Comparison of ENCODE assay signal across 29 mouse cellular contexts in the genomic region with DNA sequence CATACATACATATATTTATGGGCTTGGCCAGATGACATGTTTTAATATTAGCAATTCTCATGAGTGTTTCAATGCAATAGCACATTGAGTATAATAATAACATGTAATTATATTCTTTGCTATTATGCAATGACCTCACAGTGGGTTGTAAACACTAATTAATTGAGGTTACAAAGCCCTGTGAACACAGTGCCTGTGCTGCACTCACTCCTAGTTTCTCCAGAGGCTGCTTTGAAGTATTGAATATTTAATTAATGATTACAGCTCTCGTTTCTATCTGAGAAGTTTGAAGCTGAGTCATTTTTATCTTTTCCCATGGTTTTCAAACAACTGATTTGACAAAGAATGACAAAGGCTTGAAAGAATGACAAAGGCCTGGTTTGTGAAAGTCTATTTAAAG. TPM values are rescaled to one million over a fixed set of nuclear protein-coding genes. Genes with fewer than 3 reads are reported as not detected.
A peak's percentile ranks its signal among the peaks of the same experiment; 100 is the strongest.
DNase-seq lines count a peak whose midpoint lies in the region; ATAC-seq and TF ChIP-seq lines count a peak whose summit lies in the region.
"Had no signal": no experiment of that assay in that cellular context is flagged by ENCODE, and none has a peak within 500 bp of the region (broad histone marks: within the 10 kb centered on the region; RNA-seq: fewer than 3 reads in every experiment).

No protein-coding gene starts in this region.

- no peaks in the 10 kb centered on the region for H3K9me3 ChIP-seq in forebrain, embryonic 11.5 days (ENCODE audit: control insufficient read depth, low read length)
- H3K9me3 ChIP-seq in forebrain, embryonic 10.5 days = no peaks in the 10 kb centered on the region
- no peaks in the 10 kb centered on the region for H3K9me3 ChIP-seq in midbrain, embryonic 14.5 days (ENCODE audit: control insufficient read depth, low read length)
- no peaks in the 10 kb centered on the region for H3K9me3 ChIP-seq in midbrain, embryonic 10.5 days (replicated peaks)
- no peaks in the 10 kb centered on the region for H3K9me3 ChIP-seq in forebrain, embryonic 16.5 days (ENCODE audit: control insufficient read depth, low read length)
- H3K9me3 ChIP-seq: G1E; heart, embryonic 10.5 days; heart, embryonic 15.5 days; intestine, embryonic 15.5 days had no signal

- H3K4me1 ChIP-seq in forebrain, embryonic 11.5 days (replicated peaks; ENCODE audit: control insufficient read depth, insufficient read depth, low read length) = peaks cover 3% of the 10 kb centered on the region; the same call in 1 of the 2 replicates
- H3K4me1 ChIP-seq in forebrain, embryonic 10.5 days = peaks cover 30% of the 10 kb centered on the region
- no peaks in the 10 kb centered on the region for H3K4me1 ChIP-seq in midbrain, embryonic 14.5 days (ENCODE audit: control insufficient read depth, insufficient read depth, low read length)
- H3K4me1 ChIP-seq in midbrain, embryonic 10.5 days = peaks cover 12% of the 10 kb centered on the region
- no peaks in the 10 kb centered on the region for H3K4me1 ChIP-seq in forebrain, embryonic 16.5 days (replicated peaks; ENCODE audit: control insufficient read depth, insufficient read depth, low read length)
- H3K4me1 ChIP-seq: heart, embryonic 10.5 days; heart, embryonic 15.5 days; intestine, embryonic 15.5 days had no signal

- no peak overlapping the region for H3K4me2 ChIP-seq in forebrain, embryonic 11.5 days (ENCODE audit: low read depth, low read length, severe bottlenecking)
- no peak overlapping the region for H3K4me2 ChIP-seq in midbrain, embryonic 14.5 days (ENCODE audit: low read length)
- no peak overlapping the region for H3K4me2 ChIP-seq in forebrain, embryonic 16.5 days (ENCODE audit: low read length)
- H3K4me2 ChIP-seq: heart, embryonic 15.5 days; intestine, embryonic 15.5 days; lung, embryonic 14.5 days had no signal

- DNase-seq in forebrain, embryonic 11.5 days (ENCODE audit: low spot score) = no peak
- DNase-seq in forebrain, embryonic 10.5 days (ENCODE audit: extremely low spot score, low spot score) = no peak
- DNase-seq in midbrain, embryonic 14.5 days = peak; percentile 26
- DNase-seq in midbrain, embryonic 10.5 days (ENCODE audit: low spot score) = no peak
- DNase-seq in brain, embryonic 14.5 days (ENCODE audit: low read depth) = peak; percentile 47
- DNase-seq in kidney, adult 9 months = no peak
- DNase-seq in cerebellum, adult 9-11 months = no peak
- DNase-seq: adrenal gland, postnatal 10 days; cerebellum, adult 11-12 months; cerebellum, postnatal 10 days; gastrocnemius, postnatal 25 days; heart, adult 11 months; kidney, adult 8-10 months; kidney, postnatal 10 days; layer of hippocampus, adult 9-11 months; liver; lung, embryonic 14.5 days; lung, postnatal 14 days; right cerebral cortex, postnatal 14 days; thymus, adult 2 months; thymus, postnatal 36 days had no signal

- H3K27ac ChIP-seq in forebrain, embryonic 11.5 days (ENCODE audit: low read depth, low read length) = no peak overlapping the region
- no peak overlapping the region for H3K27ac ChIP-seq in forebrain, embryonic 10.5 days
- H3K27ac ChIP-seq in midbrain, embryonic 14.5 days (replicated peaks; ENCODE audit: low read depth, low read length) = no peak overlapping the region
- H3K27ac ChIP-seq in midbrain, embryonic 10.5 days (replicated peaks) = no peak overlapping the region
- H3K27ac ChIP-seq in forebrain, embryonic 16.5 days (ENCODE audit: low read length) = no peak overlapping the region
- H3K27ac ChIP-seq: heart, embryonic 10.5 days; heart, embryonic 15.5 days; hindbrain, postnatal 0 days; intestine, embryonic 15.5 days; liver, embryonic 14.5 days had no signal

- TF ChIP-seq POLR2A in brain, embryonic 14.5 days (IDR thresholded peaks at IDR 0.05; ENCODE audit: borderline replicate concordance, extremely low read depth, insufficient read depth, insufficient read length, poor library complexity, severe bottlenecking) = no peak

- H3K27me3 ChIP-seq in forebrain, embryonic 11.5 days (ENCODE audit: control insufficient read depth, insufficient read depth, low read length) = no peaks in the 10 kb centered on the region
- H3K27me3 ChIP-seq in forebrain, embryonic 10.5 days (ENCODE audit: poor library complexity, severe bottlenecking) = no peaks in the 10 kb centered on the region
- H3K27me3 ChIP-seq in midbrain, embryonic 14.5 days (ENCODE audit: control insufficient read depth, insufficient read depth, low read length) = no peaks in the 10 kb centered on the region
- no peaks in the 10 kb centered on the region for H3K27me3 ChIP-seq in midbrain, embryonic 10.5 days (ENCODE audit: low read depth, poor library complexity, severe bottlenecking)
- H3K27me3 ChIP-seq in forebrain, embryonic 16.5 days (replicated peaks; ENCODE audit: control insufficient read depth, insufficient read depth, low read length) = no peaks in the 10 kb centered on the region
- H3K27me3 ChIP-seq: heart, embryonic 15.5 days; intestine, embryonic 15.5 days; Patski had no signal

- peak; percentile 76 for ATAC-seq in forebrain, embryonic 11.5 days (replicated peaks; ENCODE audit: low FRiP score)
- ATAC-seq in midbrain, embryonic 14.5 days (ENCODE audit: low FRiP score, low TSS enrichment) = no peak
- ATAC-seq in forebrain, embryonic 16.5 days = peak; percentile 52
- ATAC-seq: hindbrain, postnatal 0 days; intestine, embryonic 15.5 days; Patski had no signal

- 29% methylated on average over 1 of the region's 1 CpGs for WGBS in forebrain, embryonic 11.5 days
- WGBS in forebrain, embryonic 10.5 days = 39% methylated on average over 1 of the region's 1 CpGs
- WGBS in midbrain, embryonic 14.5 days = 42% methylated on average over 1 of the region's 1 CpGs
- WGBS in midbrain, embryonic 10.5 days = 60% methylated on average over 1 of the region's 1 CpGs
- WGBS in forebrain, embryonic 16.5 days = 5% methylated on average over 1 of the region's 1 CpGs

- no peak for TF ChIP-seq CTCF in brain, embryonic 14.5 days (IDR thresholded peaks at IDR 0.05; ENCODE audit: borderline replicate concordance, extremely low read depth, insufficient read depth, insufficient read length)

- H3K36me3 ChIP-seq in forebrain, embryonic 11.5 days (ENCODE audit: control insufficient read depth, insufficient read depth, low read length) = no peaks in the 10 kb centered on the region
- no peaks in the 10 kb centered on the region for H3K36me3 ChIP-seq in forebrain, embryonic 10.5 days (replicated peaks)
- H3K36me3 ChIP-seq in midbrain, embryonic 14.5 days (ENCODE audit: control insufficient read depth, insufficient read depth, low read length) = no peaks in the 10 kb centered on the region
- no peaks in the 10 kb centered on the region for H3K36me3 ChIP-seq in midbrain, embryonic 10.5 days
- H3K36me3 ChIP-seq in forebrain, embryonic 16.5 days (ENCODE audit: control insufficient read depth, insufficient read depth) = no peaks in the 10 kb centered on the region
- H3K36me3 ChIP-seq: G1E; heart, embryonic 10.5 days; heart, embryonic 15.5 days; intestine, embryonic 15.5 days had no signal

- H3K9ac ChIP-seq in forebrain, embryonic 11.5 days (ENCODE audit: low read length) = no peak overlapping the region
- H3K9ac ChIP-seq in midbrain, embryonic 14.5 days (replicated peaks; ENCODE audit: low read length) = no peak overlapping the region
- no peak overlapping the region for H3K9ac ChIP-seq in forebrain, embryonic 16.5 days (replicated peaks; ENCODE audit: low read depth, low read length)
- H3K9ac ChIP-seq: heart, embryonic 15.5 days; intestine, embryonic 15.5 days; liver, embryonic 14.5 days; lung, embryonic 14.5 days had no signal

- no peak overlapping the region for H3K4me3 ChIP-seq in forebrain, embryonic 11.5 days (ENCODE audit: low read depth, low read length)
- no peak overlapping the region for H3K4me3 ChIP-seq in forebrain, embryonic 10.5 days
- no peak overlapping the region for H3K4me3 ChIP-seq in midbrain, embryonic 14.5 days (replicated peaks; ENCODE audit: low read depth, low read length)
- no peak overlapping the region for H3K4me3 ChIP-seq in midbrain, embryonic 10.5 days
- H3K4me3 ChIP-seq in forebrain, embryonic 16.5 days (replicated peaks; ENCODE audit: low read length) = no peak overlapping the region
- H3K4me3 ChIP-seq: heart, embryonic 10.5 days; heart, embryonic 15.5 days; intestine, embryonic 15.5 days had no signal

RNA-seq across cellular contexts. Expression of a gene that starts 24.6 kb away (rescaled TPM):
- 19.8 and 20.6 TPM in 2 replicates for polyA plus RNA-seq in forebrain, embryonic 11.5 days (2014; fragmentation: Nextera tagmentation; extraction: Ambion mirVana)
- polyA plus RNA-seq in forebrain, embryonic 10.5 days (2016; fragmentation: Nextera tagmentation; extraction: Ambion mirVana) = 19.1 and 21.5 TPM in 2 replicates
- polyA plus RNA-seq in midbrain, embryonic 14.5 days (2014; fragmentation: Nextera tagmentation; extraction: Ambion mirVana) = 10.5 and 16.8 TPM in 2 replicates
- 23.8 and 24.8 TPM in 2 replicates for polyA plus RNA-seq in midbrain, embryonic 10.5 days (2016; fragmentation: Nextera tagmentation; extraction: Ambion mirVana)
- 7.4 and 9.7 TPM in 2 replicates for polyA plus RNA-seq in brain, embryonic 14.5 days (2012; rRNA removed)
- polyA plus RNA-seq in forebrain, embryonic 16.5 days (2015; fragmentation: Nextera tagmentation; extraction: Ambion mirVana) = 20.1 and 23.9 TPM in 2 replicates
- polyA plus RNA-seq: G1E had no signal

Comparison
In these comparisons a context has a peak if more than half of its experiments do, and no peak if none do; other contexts are left out.
1. DNase-seq: peak in midbrain, embryonic 14.5 days (single experiment) and brain, embryonic 14.5 days (single experiment); none in forebrain, embryonic 11.5 days (single experiment), forebrain, embryonic 10.5 days (single experiment), midbrain, embryonic 10.5 days (single experiment), kidney, adult 9 months (single experiment) and cerebellum, adult 9-11 months (single experiment).